Mouse (Mus musculus) inflammation-experienced regulatory T-cells, adult 6 months (primary cell): Measurements from ENCODE around the gene Maml2. TPM values are rescaled to one million over a fixed set of nuclear protein-coding genes. Genes with fewer than 3 reads are reported as not detected.
A peak's percentile ranks its signal among the peaks of the same experiment; 100 is the strongest.

Source experiments
- ATAC-seq: one replicate; pipeline ENCODE4 v1.8.0; 2017
- polyA plus RNA-seq, 3 experiments: library from polyadenylated mRNA; unstranded; fragments of 100-300 nt; shearing (Covaris generic); gene quantifications; one replicate each; pipeline ENCODE4 v1.2.1; 2017

Maml2 gene
- polyA plus RNA-seq, 3 experiments from 2014 or later, result 32.1 to 46.4 (median 45.1) TPM

DNA sequence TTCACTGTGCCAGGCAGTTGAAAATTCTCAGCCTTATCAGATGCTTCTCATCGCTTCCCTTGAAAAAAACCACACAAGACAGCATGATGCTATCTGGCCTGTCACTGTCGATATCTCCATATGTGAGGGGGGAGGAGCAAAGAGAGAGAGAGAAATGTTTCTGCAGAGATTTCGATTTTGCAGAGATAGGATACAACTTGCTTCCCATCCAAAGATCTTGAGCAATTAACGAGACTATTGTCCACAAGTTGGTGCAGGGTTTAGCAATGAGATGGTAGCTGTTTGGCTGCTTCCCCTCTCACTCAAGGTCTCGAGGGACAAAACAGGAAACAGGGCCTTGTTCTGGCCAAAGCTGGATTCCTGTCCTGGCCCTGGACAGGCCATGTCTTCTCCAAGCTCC lies 276.3 kb downstream of the Maml2 start:
- peak; percentile 38 for ATAC-seq

DNA sequence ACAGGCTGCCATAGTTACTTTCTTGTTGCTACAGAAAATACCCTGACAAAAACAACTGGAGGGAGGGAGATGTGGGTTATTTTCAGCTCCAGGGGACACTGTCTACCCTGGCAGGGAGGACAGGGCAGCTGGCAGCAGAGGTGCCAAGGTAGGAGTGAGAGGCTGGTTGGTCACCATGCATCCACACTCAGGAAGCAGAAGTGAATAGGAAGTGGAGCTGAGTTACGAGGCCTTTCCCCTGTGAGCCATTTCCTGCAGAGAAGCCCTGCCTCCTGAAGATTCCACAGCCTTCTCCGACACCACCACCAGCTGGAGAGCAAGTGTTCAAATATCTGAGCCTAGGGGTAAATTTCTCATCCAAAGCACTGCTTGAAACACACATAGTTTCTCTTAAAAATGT lies 277.2 kb downstream of the Maml2 start:
- no peak for ATAC-seq

DNA sequence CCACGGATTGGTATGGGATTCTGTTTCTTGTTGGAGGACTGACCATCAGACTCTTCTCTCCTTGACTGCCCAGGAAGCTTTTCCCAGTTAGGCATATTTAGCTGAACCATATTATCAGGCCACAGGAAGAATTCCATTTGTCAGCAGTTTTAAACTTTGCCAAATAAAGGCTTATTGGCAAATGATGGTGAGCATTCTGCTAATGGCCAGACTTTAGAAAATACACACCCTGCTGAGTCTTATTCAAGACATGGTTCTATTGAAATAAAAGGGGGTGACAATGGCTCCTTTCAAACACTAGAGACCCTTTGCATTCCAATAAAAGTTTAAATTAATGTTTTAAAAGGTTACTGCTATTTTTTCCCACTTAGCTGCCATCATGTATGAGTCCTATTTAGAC lies 279.4 kb downstream of the Maml2 start:
- no peak for ATAC-seq

- ATAC-seq, result no peak
These were observed 283.4 kb downstream of the Maml2 start for GRCm38 (mm10) chr9:13581184-13581583.

GRCm38 (mm10) chr9:13583952-13584351 lies 286.2 kb downstream of the Maml2 start:
- peak; percentile 53 for ATAC-seq

- peak; percentile 49 for ATAC-seq
These were observed 286.7 kb downstream of the Maml2 start for GRCm38 (mm10) chr9:13584435-13584834.

DNA sequence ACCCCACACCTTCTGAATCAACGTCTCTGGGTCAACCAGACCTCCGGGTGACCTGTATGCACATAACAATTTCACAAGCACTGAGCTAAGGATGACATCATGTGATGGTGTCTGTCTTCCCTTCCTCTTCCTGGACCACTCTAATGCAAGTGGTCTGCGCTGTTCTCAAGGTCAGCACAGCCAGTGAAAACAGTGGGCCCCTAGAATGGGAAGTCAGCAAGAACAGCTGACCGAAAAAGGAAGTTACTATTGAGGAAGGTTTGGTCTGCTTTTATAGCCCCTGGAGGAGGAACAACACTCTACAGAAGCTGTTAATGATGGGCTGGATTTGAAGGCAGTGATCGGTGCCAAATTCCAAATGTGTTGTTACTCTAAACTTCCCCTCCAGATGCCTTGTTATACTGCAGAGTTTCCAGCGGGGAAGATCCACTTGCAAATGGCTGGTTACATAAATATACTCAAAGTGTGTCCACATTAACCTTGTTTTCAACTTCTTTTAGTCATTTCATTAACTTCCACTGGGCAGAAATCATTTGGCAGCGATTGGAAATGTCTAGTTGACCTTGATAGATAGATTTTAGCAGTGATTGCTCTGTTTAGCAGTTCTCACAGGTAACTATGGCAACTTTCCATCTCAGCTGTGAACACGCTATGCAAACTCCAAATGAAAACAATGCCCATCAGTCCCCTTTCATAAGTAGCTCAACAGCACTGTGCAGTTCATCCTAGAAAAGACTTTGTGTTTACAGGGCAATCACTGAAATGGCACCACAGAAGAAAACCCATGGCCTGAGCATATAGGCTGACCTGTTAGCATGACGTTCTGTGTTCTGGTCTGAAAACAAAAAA lies 289.6 kb downstream of the Maml2 start:
- ATAC-seq, result peak; percentile 21

DNA sequence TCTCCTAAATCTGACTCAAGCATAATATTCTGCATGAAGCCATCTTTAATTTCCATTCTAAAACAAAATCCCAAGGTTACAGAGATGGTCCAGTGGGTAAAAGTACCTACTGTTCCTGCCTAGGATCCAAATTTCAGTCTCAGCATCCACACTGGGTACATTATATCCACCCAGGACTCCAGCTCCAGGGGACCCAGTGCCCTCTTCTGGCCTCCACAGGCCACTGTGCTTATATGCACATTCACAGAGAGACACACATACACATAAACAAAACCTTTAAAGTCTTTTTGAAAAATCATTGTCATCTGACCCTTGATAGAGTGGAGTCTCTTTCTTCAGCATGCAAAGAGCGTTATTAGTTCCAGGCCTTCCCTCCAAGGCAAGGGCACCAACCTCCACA lies 291.0 kb downstream of the Maml2 start:
- no peak for ATAC-seq

- no peak for ATAC-seq
These were observed 294.9 kb downstream of the Maml2 start for GRCm38 (mm10) chr9:13592701-13593100.

GRCm38 (mm10) chr9:13597736-13598135 lies 300.0 kb downstream of the Maml2 start:
- no peak for ATAC-seq

DNA sequence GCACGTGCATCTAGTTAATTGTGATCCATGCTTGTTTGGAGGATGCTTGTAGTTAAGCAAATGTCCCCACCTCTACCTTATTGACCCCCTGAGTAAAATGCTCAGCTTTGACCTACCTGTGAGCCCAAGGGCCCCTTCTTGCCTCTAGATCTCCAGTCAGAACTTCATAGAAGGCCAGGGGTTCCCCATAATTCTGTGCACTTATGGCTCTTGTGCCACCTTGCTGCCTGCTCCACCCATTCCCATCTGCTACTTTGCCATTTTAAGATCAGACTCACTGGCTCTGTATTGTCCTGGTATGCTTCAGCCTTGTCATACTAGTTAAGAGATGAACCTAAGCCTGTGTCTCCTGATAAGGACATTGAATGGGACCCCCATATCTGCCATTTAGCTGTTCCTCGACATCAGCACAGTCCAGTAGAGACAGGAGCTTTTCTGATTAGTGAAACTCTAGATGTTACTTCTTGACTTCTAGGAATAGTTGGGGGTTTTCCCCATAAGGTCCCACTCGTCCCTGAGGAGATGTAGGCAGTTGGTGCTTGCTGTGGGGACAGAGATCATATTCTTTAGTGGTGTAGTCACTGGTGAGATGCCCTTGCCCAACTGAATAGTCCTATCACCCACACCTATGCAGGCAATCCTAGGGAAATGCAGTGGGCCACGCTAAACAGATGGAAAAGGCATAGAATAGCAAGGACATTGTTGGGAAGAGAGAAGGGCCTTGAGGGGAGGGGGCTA lies 301.0 kb downstream of the Maml2 start:
- no peak for ATAC-seq

GRCm38 (mm10) chr9:13599334-13599614 lies 301.5 kb downstream of the Maml2 start:
- no peak for ATAC-seq

DNA sequence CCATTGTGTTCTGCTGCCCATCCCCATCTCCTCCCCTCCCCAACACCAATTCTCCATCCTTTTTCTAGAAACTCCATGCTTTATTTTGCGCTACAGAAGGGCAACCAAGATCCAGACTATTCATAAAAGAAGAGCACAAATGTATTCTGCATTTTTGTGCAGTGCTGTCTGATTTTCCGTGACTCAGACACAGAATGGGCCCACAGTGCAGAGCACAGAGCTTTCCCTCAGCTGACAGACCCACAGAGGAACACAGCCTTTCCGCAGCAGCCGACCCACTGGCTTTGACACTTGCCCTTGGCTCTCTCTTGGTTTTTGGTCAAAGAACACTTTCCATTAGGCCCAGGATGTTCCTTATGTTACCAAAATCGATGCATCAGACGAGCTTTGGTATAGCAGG lies 302.0 kb downstream of the Maml2 start:
- ATAC-seq, result no peak

DNA sequence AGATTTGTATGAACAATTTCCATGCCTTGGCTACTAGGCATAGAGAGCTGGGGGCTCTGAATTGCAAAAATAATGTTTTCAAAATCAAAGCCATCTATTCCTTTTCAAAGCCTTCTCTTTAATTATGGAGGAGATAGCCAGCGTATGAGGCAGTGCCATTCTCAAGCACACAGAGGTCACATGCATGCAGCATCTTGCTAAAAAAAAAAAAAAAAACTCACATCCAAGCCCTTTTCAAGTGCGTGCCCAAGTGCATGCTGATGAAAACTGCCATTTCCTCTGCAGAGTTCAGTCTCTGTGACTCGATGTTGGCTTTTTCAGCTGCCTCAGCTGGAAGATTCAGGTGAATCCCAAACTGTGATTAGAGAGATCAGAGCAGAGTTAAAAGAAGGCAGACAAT lies 304.0 kb downstream of the Maml2 start:
- no peak for ATAC-seq

DNA sequence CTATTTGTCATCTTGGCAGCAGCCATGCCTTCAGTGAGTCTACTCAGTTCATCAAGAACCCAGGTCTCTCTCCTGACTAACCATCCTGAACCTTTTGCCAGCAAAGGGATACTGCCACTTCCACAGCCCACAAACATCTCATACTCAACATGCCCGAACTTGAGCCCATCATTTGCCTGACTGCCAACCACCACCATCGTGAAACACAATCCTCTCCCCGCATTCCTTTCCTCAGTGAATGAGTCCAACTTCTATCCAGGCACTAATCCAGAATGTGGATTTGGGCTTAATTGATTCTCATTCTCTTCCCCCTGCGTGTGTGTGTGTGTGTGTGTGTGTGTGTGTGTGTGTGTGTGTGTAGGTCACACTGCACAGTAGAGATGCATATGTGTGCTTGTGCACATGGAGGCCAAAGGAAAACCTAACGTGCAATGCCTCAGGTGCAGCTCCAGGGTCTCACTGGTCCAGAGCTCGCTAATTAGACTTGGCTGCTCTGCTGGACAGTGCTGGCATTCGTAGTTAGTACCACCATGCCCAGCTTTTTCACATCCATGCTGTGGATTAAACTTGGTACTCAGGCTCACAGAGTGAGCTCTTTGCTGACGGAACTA lies 305.9 kb downstream of the Maml2 start:
- ATAC-seq, result no peak

GRCm38 (mm10) chr9:13607609-13608185 lies 309.9 kb downstream of the Maml2 start:
- no peak for ATAC-seq

DNA sequence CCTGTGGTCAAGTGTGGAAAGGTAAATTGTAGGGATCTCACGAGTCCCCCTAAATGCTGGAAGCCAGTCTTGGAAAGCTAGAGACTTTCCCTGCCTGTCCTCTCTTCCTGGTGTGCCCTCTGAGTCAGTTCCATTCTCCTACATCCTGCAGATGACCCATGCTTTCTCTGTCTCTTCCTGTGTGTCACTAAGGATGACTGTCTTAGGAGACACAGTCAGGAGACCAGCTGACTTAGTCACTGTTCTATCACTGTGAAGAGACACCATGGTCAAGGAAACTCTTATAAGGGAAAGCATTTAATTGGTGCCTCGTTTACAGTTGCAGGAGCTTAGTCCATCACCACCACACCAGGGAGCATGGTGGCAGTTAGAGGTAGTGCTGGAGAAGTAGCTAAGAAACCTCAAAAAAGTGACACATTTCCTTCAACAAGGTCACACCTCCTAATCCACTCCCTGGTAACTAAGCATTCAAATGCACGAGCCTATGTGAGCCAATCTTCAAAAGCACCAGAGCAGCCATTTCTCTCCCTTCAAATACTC lies 310.8 kb downstream of the Maml2 start:
- no peak for ATAC-seq

DNA sequence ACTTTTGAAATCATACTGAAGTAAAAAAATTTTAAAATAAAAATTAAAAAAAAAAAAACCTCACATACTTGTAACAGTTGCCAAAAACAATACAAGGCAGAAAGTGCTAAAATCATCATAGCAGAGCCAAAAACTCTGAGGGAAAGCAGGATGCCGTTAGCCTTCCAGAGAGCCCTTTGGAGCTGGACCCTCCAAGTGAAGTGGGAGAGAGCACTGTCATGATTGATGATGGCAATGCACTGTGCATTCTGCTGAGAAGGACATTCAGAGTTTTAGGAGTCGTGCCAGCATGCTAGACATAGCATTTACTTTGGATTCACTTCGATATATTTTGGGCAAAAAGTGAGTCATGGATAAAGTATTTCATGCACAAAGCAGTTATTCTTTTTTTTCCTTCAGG lies 313.8 kb downstream of the Maml2 start:
- no peak for ATAC-seq

DNA sequence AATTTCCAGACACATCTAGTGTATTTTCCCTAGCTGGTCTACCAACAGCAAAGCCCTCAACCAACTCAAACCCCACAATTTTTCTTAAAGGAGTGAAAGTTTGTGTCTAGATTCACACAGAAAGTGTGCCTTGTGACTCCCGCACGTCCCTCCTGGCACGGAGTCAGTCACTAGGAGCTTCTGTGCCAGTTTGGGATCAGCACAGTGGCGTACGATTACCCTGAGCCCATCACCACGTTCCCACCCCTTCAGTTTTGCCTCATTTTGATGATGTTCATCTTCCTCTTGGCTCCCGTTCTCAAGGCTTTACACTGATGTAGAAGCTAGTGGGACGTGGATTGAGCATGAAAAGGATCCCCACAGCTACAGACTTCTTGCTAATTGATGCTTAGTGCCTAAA lies 314.6 kb downstream of the Maml2 start:
- no peak for ATAC-seq

DNA sequence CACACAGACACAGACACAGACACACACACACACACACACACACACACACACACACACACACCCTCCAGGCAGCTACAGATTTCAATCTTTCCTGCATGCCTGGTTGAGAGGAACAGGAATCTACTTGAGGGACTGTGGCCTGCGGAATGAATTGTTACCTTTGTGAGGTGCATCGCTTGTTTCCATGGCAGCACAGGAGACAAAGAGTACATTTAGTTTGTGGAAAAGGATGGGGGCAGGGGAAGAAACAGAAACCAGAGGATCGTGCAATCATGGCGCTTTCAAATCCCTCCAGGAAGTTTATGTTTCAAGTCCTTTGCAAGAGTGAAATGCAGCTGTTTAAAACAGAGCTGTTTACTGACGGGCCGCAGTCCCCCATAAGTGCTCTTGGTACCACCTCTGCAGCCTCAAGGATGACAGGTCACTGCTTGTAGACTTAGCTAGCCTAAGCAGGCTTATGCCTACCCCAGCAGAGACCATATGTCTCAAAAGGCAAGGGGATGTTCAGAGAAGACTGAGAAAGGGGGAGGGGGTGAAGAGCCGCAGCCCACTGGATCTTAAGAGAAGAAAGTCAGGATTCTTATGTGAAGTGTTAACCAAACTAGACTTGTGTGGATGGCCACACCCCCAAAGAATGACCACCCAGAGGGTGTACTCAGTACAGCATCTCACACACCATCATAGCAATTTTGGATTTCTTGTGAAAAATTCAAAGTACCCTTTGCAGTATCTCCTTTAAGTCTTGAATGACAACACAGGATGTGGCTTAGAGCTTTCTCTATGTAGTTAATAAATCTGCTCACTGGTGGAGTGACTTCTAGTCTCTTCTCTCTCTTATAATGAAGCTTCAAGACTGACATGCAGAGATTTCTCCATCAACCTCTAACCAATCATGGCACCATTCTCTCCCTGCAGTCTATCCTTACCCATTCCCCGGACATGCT lies 315.8 kb downstream of the Maml2 start:
- peak; percentile 75 for ATAC-seq

DNA sequence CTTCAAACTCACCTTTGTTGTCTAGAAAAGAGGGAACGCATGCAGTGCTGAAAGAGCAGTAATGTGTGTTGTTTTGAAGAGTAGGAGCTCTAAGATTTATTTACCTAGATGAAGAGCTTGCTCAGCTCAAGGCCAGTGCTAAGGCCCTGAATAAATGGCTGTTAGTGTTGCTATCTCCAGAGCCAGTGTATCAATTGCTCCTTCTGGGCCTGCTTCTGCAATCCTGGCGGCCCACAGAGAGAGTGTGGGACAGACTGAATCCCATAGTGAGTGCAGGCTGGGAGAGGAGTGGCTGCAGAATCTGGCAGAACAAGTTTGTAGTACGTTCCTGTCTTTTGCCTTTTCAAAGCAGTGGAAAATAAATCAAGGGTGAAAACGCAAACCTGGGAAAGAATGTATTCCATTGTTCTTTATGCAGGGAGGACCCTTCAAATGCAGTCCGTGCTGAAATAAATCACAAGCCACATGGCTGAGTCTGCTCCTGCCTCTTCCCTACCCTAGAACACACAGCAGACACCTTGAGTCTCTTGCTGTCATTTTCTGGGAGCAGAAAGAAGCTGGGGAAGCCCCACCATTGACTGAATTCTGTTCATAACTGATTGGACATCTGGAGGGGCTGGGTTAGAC lies 318.7 kb downstream of the Maml2 start:
- ATAC-seq, result no peak

DNA sequence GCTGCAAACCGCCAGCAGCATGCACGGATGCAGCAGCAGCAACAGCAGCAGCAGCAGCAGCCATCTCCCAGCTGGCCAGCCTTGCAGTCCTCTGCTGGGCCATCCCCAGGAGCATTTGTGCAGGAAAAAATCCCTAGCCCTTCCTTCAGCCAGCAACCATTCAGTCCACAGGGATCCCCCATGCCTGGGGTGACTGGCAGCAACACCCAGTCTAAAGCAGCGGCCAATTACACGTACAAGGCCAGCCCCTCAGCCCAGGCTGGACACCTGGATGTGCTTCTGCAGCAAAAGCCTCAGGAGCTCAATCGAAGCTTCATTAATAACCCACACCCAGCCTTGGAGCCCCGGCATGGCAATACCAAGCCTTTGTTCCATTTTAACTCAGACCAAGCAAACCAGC lies 323.0 kb downstream of the Maml2 start:
- ATAC-seq, result no peak
